Mouse (Mus musculus): Measurements from ENCODE around the gene Prdx3.
"Not testable (repeated sequence)": the region's sequence is repeated elsewhere in the genome, so short reads cannot be mapped to it uniquely, and the experiment has no call there.

Gene Prdx3

DNA sequence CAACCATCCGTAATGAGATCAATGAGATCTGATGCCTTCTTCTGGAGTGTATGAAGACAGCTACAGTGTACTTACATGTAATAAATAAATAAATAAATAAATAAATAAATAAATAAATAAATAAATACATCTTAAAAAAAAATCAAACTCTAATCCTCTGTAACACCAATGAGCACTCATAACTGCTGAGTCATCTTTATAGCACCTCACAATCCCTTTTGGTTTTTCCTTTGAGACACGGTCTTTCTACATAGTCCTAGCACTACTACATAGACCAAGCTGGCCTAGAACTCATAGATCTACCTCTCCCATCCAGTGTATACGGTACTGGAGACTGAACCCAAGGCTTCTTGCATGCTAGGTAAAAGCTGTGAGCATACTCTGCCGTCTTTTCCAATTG, 8.2 kb downstream of the Prdx3 start:
- not testable (repeated sequence) for DNase-seq (ENCODE audit: low spot score in 2 of 2)

GRCm38 (mm10) chr19:60860868-60861700, 13.3 kb downstream of the Prdx3 start, which contains the start of gene Sfxn4:
TSS of gene Sfxn4 (minus strand) at chr19:60861479.
- peak; percentile 83 to 84 for DNase-seq (ENCODE audit: low spot score in 2 of 2)

DNA sequence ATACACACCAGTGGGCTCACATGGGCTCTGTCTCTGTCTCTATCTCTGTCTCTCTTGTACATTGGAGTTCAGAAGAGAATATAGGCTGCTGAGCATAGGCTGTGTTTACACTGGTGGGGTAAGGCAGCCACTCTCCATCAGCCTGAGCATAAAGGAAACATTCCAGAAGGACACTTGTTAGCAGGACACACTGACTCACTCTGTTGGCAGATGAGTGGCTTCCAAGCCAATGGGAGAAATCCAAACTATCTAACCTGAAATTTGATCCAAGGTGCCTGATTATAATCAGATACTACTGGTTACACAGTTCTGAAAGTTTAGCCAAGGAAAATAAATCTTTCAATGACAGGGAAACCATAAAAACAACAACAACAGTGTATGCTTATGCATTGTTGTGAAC, 28.6 kb downstream of the Prdx3 start:
- no peak for DNase-seq (ENCODE audit: low spot score in 2 of 2)

DNA sequence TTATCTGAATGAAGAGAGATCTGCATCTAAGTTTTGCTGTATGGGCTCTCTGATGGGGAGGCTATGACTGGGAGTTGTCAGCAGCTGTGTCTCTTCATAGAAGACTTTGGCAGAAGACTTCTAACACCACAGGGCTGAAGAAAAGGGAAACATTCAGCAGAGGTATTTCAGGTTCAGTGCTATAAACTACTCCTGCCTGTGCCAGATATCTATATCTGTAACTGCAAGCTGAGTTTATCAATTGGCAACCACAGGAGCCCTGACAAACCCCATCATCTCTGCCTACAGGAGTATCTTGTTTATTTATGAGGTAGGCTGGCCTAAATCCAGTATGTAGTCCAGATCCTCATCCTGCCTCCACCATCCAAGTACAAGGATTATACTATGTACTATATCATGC, 31.0 kb downstream of the Prdx3 start:
- no peak for DNase-seq (ENCODE audit: low spot score in 2 of 2)

DNA sequence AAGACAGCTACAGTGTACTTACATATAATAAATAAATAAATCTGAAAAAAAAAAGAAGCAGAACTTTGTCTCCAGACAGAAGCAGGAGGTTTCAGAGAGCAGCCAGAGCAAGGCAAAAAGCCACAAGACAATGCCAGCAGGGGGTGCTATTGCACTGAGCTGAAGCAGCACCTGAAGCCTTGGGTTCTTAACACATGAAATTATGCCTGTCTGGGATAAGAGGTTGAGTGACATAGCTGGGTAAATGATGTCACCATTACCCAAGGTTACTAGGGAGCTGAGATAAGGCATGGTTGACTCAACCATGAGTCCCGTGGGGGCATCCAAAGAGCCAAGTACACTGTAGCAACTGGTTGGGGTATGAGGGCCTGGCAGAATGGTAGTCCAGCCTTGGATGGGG, 36.6 kb downstream of the Prdx3 start:
- peak; percentile 68 to 84 for DNase-seq (ENCODE audit: low spot score in 2 of 2)

GRCm38 (mm10) chr19:60818677-60819076, 55.7 kb downstream of the Prdx3 start:
- DNase-seq (ENCODE audit: low spot score in 2 of 2) = no peak

Measured in spleen, postnatal 14 days (tissue).